Mouse (Mus musculus) erythroblast, embryonic 14.5 days (primary cell): ENCODE measurements around the gene Lmbrd2.

ENCODE experiments used
- GATA1 ChIP-seq: IDR thresholded peaks from 2 replicates; pipeline ENCODE4 v1.6.1; 2012; ENCODE audit warnings: low read length, inconsistent platforms, mixed read lengths
- TAL1 ChIP-seq: IDR thresholded peaks from 3 replicates; pipeline ENCODE4 v1.6.1; 2012; ENCODE audit warnings: low read length, inconsistent platforms, mixed read lengths

GRCm38 (mm10) chr15:9155325-9155724, 15.0 kb downstream of the Lmbrd2 start, which contains the start of gene Skp2:
- no peak for TF ChIP-seq TAL1
- TF ChIP-seq GATA1, result no peak
